Mouse (Mus musculus): Measurements from ENCODE around the gene Spef1. TPM values are rescaled to one million over a fixed set of nuclear protein-coding genes. Genes with fewer than 3 reads are reported as not detected.

The Spef1 gene
- polyA plus RNA-seq, 1 experiment from 2014 or later, result 9.2 TPM

- Histone ChIP-seq H3K9me3 (ENCODE audit: control insufficient read depth, low read depth, low read length) (no peaks in the 10 kb centered on the region), H3K4me2 (replicated peaks; ENCODE audit: low read depth, low read length) (no peak overlapping the region), H3K36me3 (ENCODE audit: control insufficient read depth, insufficient read depth, low read length) (peaks cover 16% of the 10 kb centered on the region; the same call in 1 of the 2 replicates), H3K27ac (ENCODE audit: low read length) (no peak overlapping the region), H3K4me3 (ENCODE audit: low read depth, low read length) (no peak overlapping the region), H3K4me1 (ENCODE audit: control insufficient read depth, insufficient read depth, low read length) (peaks cover 12% of the 10 kb centered on the region), H3K9ac (replicated peaks; ENCODE audit: low read depth, low read length) (no peak overlapping the region), H3K27me3 (ENCODE audit: control insufficient read depth, insufficient read depth, low read length) (no peaks in the 10 kb centered on the region)
- ATAC-seq (ENCODE audit: insufficient number of reproducible peaks, insufficient read depth, low FRiP score, low read depth), result no peak
- 90% methylated on average over 3 of the region's 3 CpGs for WGBS
Observed at GRCm38 (mm10) chr2:131201262-131201661, 14.2 kb upstream of the Spef1 start.

- 63% methylated on average over 2 of the region's 2 CpGs for WGBS
- H3K9me3 ChIP-seq (ENCODE audit: control insufficient read depth, low read depth, low read length), result no peaks in the 10 kb centered on the region
- no peaks in the 10 kb centered on the region for H3K27me3 ChIP-seq (ENCODE audit: control insufficient read depth, insufficient read depth, low read length)
- H3K27ac ChIP-seq (ENCODE audit: low read length), result no peak overlapping the region
- H3K36me3 ChIP-seq (ENCODE audit: control insufficient read depth, insufficient read depth, low read length), result peaks cover 20% of the 10 kb centered on the region; the same call in 1 of the 2 replicates
- H3K9ac ChIP-seq (replicated peaks; ENCODE audit: low read depth, low read length), result no peak overlapping the region
- no peak overlapping the region for H3K4me2 ChIP-seq (replicated peaks; ENCODE audit: low read depth, low read length)
- no peak for ATAC-seq (ENCODE audit: insufficient number of reproducible peaks, insufficient read depth, low FRiP score, low read depth)
- peaks cover 12% of the 10 kb centered on the region for H3K4me1 ChIP-seq (ENCODE audit: control insufficient read depth, insufficient read depth, low read length)
- H3K4me3 ChIP-seq (ENCODE audit: low read depth, low read length), result no peak overlapping the region
Observed at GRCm38 (mm10) chr2:131200710-131201109, 13.6 kb upstream of the Spef1 start.

- no peak overlapping the region for H3K9ac ChIP-seq (replicated peaks; ENCODE audit: low read depth, low read length)
- no peak overlapping the region for H3K27ac ChIP-seq (ENCODE audit: low read length)
- 91% methylated on average over 16 of the region's 16 CpGs for WGBS
- H3K4me2 ChIP-seq (replicated peaks; ENCODE audit: low read depth, low read length), result no peak overlapping the region
- ATAC-seq (ENCODE audit: insufficient number of reproducible peaks, insufficient read depth, low FRiP score, low read depth), result no peak
- no peak overlapping the region for H3K4me3 ChIP-seq (ENCODE audit: low read depth, low read length)
- H3K4me1 ChIP-seq (ENCODE audit: control insufficient read depth, insufficient read depth, low read length), result no peaks in the 10 kb centered on the region
- peaks cover 47% of the 10 kb centered on the region for H3K36me3 ChIP-seq (ENCODE audit: control insufficient read depth, insufficient read depth, low read length)
- no peaks in the 10 kb centered on the region for H3K27me3 ChIP-seq (ENCODE audit: control insufficient read depth, insufficient read depth, low read length)
- no peaks in the 10 kb centered on the region for H3K9me3 ChIP-seq (ENCODE audit: control insufficient read depth, low read depth, low read length)
Observed at GRCm38 (mm10) chr2:131196606-131197316, 9.7 kb upstream of the Spef1 start.

- H3K4me3 ChIP-seq (ENCODE audit: low read depth, low read length), result no peak overlapping the region
- peak overlapping the region; percentile 34; the same call in 1 of the 2 replicates for H3K27ac ChIP-seq (ENCODE audit: low read length)
- H3K4me2 ChIP-seq (replicated peaks; ENCODE audit: low read depth, low read length), result no peak overlapping the region
- H3K9ac ChIP-seq (replicated peaks; ENCODE audit: low read depth, low read length), result no peak overlapping the region
- no peaks in the 10 kb centered on the region for H3K27me3 ChIP-seq (ENCODE audit: control insufficient read depth, insufficient read depth, low read length)
- no peak for ATAC-seq (ENCODE audit: insufficient number of reproducible peaks, insufficient read depth, low FRiP score, low read depth)
- peaks cover 35% of the 10 kb centered on the region for H3K36me3 ChIP-seq (ENCODE audit: control insufficient read depth, insufficient read depth, low read length)
- H3K9me3 ChIP-seq (ENCODE audit: control insufficient read depth, low read depth, low read length), result no peaks in the 10 kb centered on the region
- 70% methylated on average over 7 of the region's 7 CpGs for WGBS
- H3K4me1 ChIP-seq (ENCODE audit: control insufficient read depth, insufficient read depth, low read length), result peaks cover 33% of the 10 kb centered on the region
Observed at GRCm38 (mm10) chr2:131191005-131191390, 3.9 kb upstream of the Spef1 start.

- ATAC-seq (ENCODE audit: insufficient number of reproducible peaks, insufficient read depth, low FRiP score, low read depth), result no peak
- 20% methylated on average over 10 of the region's 10 CpGs for WGBS
Observed at GRCm38 (mm10) chr2:131190344-131191004, 3.4 kb upstream of the Spef1 start.

GRCm38 (mm10) chr2:131189521-131190309, 2.6 kb upstream of the Spef1 start:
- Histone ChIP-seq H3K36me3 (ENCODE audit: control insufficient read depth, insufficient read depth, low read length) (peaks cover 28% of the 10 kb centered on the region), H3K9me3 (ENCODE audit: control insufficient read depth, low read depth, low read length) (no peaks in the 10 kb centered on the region), H3K4me1 (ENCODE audit: control insufficient read depth, insufficient read depth, low read length) (peaks cover 33% of the 10 kb centered on the region), H3K27ac (ENCODE audit: low read length) (peak overlapping the region; percentile 34; the same call in 1 of the 2 replicates), H3K4me2 (replicated peaks; ENCODE audit: low read depth, low read length) (0 out of 2 replicates have a peak overlapping the region, but pooled peaks have one; percentile 10), H3K27me3 (ENCODE audit: control insufficient read depth, insufficient read depth, low read length) (no peaks in the 10 kb centered on the region), H3K4me3 (ENCODE audit: low read depth, low read length) (no peak overlapping the region), H3K9ac (replicated peaks; ENCODE audit: low read depth, low read length) (no peak overlapping the region)
- 46% methylated on average over 5 of the region's 5 CpGs for WGBS
- ATAC-seq (ENCODE audit: insufficient number of reproducible peaks, insufficient read depth, low FRiP score, low read depth), result no peak

More at GRCm38 (mm10) chr2:131190344-131191004, 3.4 kb upstream of the Spef1 start:
- no peak overlapping the region; the same call in 1 of the 2 replicates for H3K4me2 ChIP-seq (replicated peaks; ENCODE audit: low read depth, low read length)
- no peaks in the 10 kb centered on the region for H3K27me3 ChIP-seq (ENCODE audit: control insufficient read depth, insufficient read depth, low read length)
- no peak overlapping the region for H3K4me3 ChIP-seq (ENCODE audit: low read depth, low read length)
- H3K27ac ChIP-seq (ENCODE audit: low read length), result peak overlapping the region; percentile 34; the same call in 1 of the 2 replicates
- H3K9me3 ChIP-seq (ENCODE audit: control insufficient read depth, low read depth, low read length), result no peaks in the 10 kb centered on the region
- H3K9ac ChIP-seq (replicated peaks; ENCODE audit: low read depth, low read length), result no peak overlapping the region
- H3K36me3 ChIP-seq (ENCODE audit: control insufficient read depth, insufficient read depth, low read length), result peaks cover 32% of the 10 kb centered on the region
- H3K4me1 ChIP-seq (ENCODE audit: control insufficient read depth, insufficient read depth, low read length), result peaks cover 33% of the 10 kb centered on the region

- no peaks in the 10 kb centered on the region for H3K9me3 ChIP-seq (ENCODE audit: control insufficient read depth, low read depth, low read length)
- ATAC-seq (ENCODE audit: insufficient number of reproducible peaks, insufficient read depth, low FRiP score, low read depth), result no peak
- H3K27ac ChIP-seq (ENCODE audit: low read length), result no peak overlapping the region
- H3K4me3 ChIP-seq (ENCODE audit: low read depth, low read length), result no peak overlapping the region
- no peak overlapping the region; the same call in 1 of the 2 replicates for H3K4me2 ChIP-seq (replicated peaks; ENCODE audit: low read depth, low read length)
- H3K27me3 ChIP-seq (ENCODE audit: control insufficient read depth, insufficient read depth, low read length), result no peaks in the 10 kb centered on the region
- H3K36me3 ChIP-seq (ENCODE audit: control insufficient read depth, insufficient read depth, low read length), result peaks cover 17% of the 10 kb centered on the region
- peaks cover 33% of the 10 kb centered on the region for H3K4me1 ChIP-seq (ENCODE audit: control insufficient read depth, insufficient read depth, low read length)
- WGBS, result 95% methylated on average over 5 of the region's 5 CpGs
- H3K9ac ChIP-seq (replicated peaks; ENCODE audit: low read depth, low read length), result no peak overlapping the region
Observed at GRCm38 (mm10) chr2:131188311-131188710, 1.2 kb upstream of the Spef1 start.

- H3K4me1 ChIP-seq (ENCODE audit: control insufficient read depth, insufficient read depth, low read length), result peaks cover 33% of the 10 kb centered on the region
- ATAC-seq (ENCODE audit: insufficient number of reproducible peaks, insufficient read depth, low FRiP score, low read depth), result no peak
- H3K27ac ChIP-seq (ENCODE audit: low read length), result peak overlapping the region; percentile 62; the same call in 1 of the 2 replicates
- 23% methylated on average over 3 of the region's 3 CpGs for WGBS
- no peaks in the 10 kb centered on the region for H3K27me3 ChIP-seq (ENCODE audit: control insufficient read depth, insufficient read depth, low read length)
- peak overlapping the region; percentile 78 for H3K4me2 ChIP-seq (replicated peaks; ENCODE audit: low read depth, low read length)
- H3K36me3 ChIP-seq (ENCODE audit: control insufficient read depth, insufficient read depth, low read length), result peaks cover 10% of the 10 kb centered on the region
- H3K9ac ChIP-seq (replicated peaks; ENCODE audit: low read depth, low read length), result peak overlapping the region; percentile 75
- no peaks in the 10 kb centered on the region for H3K9me3 ChIP-seq (ENCODE audit: control insufficient read depth, low read depth, low read length)
- peak overlapping the region; percentile 54 for H3K4me3 ChIP-seq (ENCODE audit: low read depth, low read length)
Observed at GRCm38 (mm10) chr2:131187602-131187922, 480 bp upstream of the Spef1 start.
